Mouse (Mus musculus) liver (tissue): ENCODE results near the gene Dynlt1b.
"Not testable (repeated sequence)": the region's sequence is repeated elsewhere in the genome, so short reads cannot be mapped to it uniquely, and the experiment has no call there.

Experiments used
- DNase-seq: peaks from one replicate; pipeline ENCODE4 v3.0.0-alpha.2; 2020; ENCODE audit warnings: mixed read lengths

Dynlt1b gene

DNA sequence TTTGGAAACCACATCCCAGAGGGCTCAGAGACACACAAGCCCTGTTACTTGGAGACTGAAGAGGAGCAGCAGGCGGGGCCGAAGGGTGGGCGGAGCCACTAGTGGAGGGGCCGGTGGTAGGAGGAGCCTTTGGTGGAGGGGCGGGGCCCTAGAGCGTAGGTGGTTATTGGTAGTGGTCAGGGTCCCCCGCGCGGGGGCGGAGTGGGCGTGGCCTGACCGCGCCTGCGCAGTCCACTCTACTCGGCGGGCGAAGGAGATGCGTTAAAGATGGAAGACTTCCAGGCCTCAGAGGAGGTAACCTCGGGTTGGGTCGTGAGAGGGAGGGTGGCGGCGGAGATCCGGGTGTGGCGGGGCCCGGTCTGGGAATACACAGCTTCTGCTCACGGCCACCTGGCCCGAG is at the start of gene Dynlt1b:
Dynlt1b (plus strand) TSS at position 168 of the 400 bp plus-strand sequence.
- DNase-seq, result peak; percentile 99

DNA sequence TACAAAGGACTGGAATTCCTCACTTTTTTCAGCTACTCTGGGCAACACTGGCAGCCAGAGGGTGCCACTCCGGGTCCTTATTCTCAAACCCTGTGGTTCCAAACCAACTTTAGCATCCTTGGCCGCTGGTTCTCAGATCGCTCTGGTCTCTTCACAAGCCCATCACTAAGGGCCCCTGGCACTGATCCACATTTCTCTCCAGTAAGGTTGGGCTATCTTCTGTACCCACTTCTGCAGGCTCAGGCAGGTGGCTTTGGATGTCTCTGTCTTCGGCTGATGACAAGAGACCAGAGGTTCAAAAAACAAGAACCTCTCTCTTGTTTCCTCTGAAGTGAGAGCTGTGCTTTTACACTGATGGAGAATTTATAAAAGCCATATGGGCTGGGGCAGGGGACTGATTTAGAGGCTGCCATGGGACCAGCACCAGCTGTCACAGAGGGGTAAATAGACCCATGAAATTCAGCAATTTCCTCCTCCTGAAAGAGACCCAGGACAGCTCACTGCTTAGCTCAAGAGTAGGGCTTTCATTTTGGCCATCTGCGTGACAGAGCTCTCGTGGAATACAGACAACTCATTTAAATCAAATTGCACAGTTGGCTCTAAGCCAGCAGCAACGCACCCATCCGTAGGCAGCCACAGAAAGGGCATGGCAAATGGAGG is 49.6 kb upstream of the Dynlt1b start:
- not testable (repeated sequence) for DNase-seq

DNA sequence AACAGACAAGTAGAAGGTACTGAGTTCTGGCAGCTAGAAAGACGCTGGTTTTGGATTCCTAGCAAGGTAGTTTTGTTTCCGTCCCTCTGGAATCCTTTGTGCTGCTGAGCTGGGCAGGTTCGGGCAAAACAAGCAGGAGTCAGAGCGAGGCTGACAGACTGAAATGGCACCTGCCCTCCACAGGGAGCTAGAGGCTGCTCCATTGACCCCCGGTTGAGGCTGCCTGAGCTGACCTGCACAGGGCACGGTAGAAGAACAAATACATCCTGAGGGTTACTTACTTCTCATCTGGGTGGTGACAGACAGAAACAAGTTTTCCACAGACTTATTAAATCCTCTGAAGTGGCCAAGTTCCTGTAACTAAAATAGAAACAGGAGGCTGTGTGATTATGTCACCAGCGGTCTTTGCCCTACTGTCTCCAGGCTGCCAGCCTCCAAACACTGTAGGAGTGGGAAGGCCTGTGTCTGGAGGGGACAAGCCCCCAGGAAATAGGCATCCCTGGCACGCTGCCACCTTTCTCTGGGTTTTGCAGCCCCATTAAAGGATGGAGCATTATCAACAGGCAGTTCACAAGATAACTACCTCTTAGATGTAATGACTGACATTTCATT is 48.7 kb upstream of the Dynlt1b start:
- not testable (repeated sequence) for DNase-seq

DNA sequence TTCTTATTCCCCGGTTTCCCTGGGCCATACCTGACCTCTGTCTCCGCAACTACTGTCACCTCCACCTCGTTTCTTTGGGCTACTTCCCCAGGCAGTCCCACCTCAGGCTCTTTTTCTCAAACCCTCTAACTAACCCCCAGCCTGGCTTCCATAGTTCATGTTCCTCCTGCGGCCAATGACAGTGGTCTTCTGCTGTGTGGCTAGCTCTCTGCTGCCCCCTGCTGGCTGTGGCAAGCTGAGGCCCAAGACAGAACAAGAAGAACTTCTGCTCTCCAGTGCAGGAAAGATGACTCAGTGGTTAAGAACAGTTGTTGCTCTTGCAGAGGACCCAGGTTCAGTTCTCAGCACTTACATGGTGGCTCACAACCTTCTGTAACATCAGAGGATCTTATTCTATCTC is 43.0 kb upstream of the Dynlt1b start:
- DNase-seq, result not testable (repeated sequence)

DNA sequence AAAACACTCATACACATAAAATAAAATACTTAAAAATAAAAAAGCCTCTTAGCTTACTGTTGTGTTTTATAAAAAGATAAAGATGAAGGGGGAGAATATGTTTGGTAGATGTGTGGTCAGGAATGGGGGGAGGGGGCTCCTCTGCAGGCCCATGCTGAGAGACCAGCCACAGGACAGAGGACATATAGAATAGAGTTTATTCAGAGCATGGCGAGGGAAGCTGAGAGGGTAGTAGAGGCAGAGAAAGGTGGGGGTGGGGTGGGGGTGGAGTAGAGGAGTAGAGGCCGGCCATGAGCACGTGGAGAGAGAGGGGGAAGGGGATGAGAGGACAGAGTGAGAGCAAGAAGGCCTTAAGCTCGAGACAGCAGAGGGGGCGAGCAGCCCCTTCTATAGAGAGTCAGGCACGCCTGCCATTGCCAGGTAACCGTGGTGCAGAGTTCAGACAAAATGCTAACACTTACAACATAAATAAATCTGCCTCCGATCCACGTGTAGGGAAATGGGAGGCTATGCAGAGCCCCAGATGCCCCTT is 42.5 kb upstream of the Dynlt1b start:
- not testable (repeated sequence) for DNase-seq

DNA sequence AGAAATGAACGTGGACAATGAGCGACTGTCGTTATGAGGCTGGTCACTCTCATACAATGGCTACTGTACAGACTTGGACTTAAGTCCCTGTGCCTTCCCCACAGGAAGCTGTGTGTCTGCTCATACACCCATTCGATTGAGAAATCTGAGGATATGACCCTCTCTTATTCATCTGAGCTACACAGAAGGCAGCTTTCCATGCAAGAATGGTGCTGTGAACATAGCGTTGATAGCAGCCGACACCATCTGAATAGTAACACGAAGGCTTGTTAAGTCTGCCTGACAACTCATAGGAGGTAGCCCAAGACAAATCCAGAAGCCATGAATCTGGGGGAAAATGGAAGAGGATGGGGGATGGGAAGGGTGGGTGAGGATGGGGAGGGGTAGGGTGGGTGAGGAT is 40.4 kb upstream of the Dynlt1b start:
- not testable (repeated sequence) for DNase-seq

DNA sequence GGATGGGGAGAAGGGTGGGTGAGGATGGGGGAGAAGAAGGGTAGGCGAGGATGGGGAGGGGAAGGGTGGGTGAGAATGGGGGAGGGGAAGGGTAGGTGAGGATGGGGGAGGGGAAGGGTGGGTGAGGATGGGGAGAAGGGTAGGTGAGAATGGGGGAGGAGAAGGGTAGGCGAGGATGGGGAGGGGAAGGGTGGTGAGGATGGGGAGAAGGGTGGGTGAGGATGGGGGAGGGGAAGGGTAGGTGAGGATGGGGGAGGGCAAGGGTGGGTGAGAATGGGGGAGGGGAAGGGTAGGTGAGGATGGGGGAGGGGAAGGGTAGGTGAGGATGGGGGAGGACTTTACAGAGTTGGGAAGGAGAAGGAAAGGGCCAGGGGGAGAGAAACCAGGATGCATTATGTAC is 39.2 kb upstream of the Dynlt1b start:
- peak; percentile 1 for DNase-seq

DNA sequence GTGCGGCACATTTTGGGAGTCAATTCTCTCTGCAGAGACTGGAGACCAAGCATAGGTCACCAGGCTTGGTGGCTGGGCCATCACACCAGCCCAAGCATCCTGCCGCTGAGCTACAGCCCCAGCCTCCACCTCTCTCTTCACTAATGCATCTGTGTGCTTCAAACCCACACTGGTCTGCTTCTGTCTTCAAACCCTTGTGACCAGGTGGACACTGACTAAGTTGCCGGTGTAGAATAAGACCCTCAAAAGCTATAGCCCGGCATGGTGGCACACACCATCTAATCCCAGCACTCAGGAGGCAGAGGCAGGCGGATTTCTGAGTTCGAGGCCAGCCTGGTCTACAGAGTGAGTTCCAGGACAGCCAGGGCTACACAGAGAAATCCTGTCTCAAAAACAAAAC is 38.2 kb upstream of the Dynlt1b start:
- peak; percentile 1 for DNase-seq

DNA sequence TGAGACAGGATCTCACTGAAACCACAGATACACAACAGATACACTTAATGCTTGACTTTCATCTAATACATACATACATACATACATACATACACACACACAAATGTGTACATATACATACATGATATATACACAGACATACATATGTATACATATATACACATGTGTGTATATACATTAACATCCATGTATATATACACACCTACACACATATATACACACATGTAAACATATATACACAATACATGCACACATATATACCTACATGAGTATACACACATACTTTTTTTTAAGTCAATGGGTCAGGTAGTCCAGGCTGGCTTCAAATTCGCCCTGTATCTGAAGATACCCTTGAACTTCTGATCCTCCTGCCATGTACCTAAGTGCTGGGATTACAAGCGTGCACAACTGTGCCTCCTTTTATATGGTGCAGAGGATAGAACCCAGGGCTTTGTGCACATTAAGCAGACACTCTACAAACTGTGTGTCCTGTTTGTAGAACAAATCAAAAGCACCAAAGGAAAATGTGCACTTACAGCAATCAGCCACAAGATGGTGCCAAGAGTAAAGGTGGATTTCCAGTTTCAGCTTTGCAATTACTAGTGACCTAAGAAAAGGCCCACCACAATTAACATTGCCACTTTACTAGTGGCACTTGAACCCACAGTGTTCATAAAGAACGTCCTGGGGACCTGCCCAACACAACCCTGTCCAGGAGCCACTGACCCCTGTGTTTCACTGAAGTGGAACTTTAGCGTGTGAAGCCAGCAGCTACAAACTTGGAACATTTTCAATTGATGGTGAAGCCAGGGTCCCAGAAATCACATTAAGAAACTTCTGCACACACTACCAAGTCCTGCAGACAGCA is 37.2 kb upstream of the Dynlt1b start:
- not testable (repeated sequence) for DNase-seq

DNA sequence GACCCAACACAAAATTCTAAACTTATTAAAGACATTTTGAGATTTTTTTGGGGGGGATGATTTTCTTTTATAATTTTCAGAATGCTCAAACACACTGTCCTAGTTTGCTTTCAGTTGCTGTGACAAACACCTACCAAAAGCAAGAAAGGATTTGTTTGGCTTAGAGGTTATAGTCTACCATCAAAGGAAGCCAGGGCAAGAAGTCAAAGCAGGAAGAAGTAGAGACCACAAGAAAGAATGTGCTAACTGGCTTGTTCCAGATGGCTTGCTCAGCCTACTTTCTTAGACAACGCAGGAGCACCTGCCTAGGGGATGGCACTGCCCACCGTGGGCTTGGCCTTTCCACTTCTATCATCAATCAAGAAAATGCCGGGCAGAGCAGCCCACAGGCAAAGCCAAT is 31.8 kb upstream of the Dynlt1b start:
- DNase-seq, result not testable (repeated sequence)

DNA sequence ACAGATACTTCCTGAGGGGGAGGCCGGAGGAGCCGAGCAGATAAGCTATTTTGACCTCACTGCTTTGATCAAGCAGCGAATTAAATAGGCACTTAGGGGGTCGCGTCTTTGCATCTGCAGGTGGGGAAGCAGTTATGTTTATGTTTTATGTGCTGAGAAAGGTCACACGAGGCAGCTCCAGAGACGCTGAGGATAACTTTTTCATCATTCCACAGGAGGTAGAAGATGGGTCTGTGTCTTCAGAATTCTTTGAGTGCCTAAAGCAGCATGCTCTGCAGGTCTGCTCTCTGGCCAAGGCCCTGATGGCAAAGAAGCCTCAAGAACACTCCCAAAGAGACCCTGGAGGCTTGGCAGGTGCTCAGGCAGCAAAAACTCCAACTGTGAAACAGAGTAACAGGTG is 31.1 kb upstream of the Dynlt1b start:
- DNase-seq, result not testable (repeated sequence)

DNA sequence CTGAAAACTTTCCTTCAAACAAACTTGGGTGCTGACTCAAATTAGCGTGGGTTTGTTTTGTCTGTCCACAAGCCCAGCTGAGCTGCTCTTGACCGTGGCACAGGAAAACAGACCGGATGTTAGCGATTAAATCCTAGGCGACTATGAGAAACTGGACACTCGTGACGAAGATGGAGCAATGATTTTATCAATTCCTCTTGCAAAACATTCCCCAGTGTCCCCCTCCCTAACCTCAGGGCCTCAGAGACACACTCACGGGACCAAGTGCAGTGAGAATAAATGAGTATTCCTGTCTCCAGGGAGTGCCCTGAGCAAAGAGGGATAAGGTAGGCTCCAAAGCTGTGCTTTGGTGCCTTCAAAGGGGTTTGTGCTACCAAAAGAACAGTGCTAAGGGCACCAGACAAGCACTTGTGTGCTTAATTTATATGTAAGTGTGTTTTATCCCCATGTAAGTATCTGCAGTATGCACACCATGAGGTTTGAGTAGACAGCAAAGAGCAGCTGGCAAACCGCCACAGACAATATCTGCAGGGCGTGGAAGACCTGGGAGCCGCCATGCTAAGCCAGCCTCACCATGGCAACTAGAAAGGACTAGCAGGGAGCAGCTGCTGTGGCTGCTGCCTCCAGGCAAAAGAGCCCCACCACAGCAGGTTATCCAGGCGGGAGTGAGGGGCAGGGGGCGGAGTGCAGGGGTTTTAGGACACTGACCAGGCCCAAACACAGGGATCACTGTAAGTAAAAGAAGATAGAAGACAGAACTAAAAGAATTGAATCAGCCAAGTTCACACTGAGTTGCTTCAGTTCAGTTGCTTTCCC is 30.4 kb upstream of the Dynlt1b start:
- not testable (repeated sequence) for DNase-seq

DNA sequence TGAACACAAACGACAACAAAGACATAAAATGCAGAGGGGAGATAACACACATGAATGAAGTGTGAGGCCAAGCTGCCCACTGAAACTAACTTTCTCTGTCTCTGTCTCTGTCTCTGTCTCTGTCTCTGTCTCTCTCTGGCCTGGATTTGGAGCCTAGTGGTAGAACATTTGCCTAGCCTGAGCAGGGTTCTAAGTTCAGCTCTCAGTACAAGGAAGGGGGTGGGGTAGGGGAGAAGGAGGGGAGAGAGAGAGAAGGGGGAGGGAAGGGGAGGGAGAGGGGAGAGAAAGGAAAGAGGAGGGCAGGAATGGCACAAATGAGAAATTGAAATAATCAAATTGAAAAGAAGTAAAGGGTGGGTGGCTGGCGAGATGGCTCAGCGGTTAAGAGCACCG is 29.8 kb upstream of the Dynlt1b start:
- DNase-seq, result not testable (repeated sequence)

DNA sequence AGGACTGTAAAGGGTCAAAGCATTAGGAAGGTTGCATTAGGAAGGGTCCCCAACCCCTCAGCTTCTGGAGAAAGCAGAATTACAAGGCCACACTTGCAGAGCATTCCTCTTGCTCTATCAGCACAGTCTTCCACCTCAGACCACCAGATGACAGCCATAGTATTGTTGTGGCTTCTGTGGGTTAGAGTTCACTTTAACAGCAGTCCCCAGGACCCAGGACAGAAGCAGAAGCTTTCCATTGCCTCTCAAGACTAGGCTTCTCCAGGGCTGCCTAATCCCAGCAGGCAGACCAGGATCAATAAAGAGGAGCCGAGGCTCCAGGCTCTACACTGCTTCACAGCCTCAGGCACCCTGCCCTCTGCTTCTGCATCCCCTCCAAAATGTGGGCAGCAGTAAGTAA is 25.4 kb upstream of the Dynlt1b start:
- peak; percentile 1 for DNase-seq

DNA sequence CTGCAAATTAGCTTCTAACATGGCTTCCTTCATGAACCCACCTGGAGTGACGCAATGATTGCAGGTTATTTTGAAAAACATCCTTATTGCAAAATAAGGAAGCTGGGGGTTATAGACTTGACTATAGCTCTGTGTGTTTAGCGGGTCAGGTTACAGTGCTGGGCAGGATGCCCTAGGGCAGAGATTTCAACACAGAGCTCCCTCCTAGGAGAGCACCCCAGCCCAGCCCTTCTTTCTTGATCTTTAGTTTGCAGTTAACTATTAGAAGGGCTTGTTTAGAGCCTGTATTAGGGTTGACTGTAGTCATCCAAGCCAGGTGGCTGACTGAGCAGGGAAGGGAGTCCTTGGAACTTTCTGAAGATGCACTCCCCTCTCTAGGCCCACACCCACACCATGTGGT is 22.9 kb upstream of the Dynlt1b start:
- DNase-seq, result not testable (repeated sequence)

DNA sequence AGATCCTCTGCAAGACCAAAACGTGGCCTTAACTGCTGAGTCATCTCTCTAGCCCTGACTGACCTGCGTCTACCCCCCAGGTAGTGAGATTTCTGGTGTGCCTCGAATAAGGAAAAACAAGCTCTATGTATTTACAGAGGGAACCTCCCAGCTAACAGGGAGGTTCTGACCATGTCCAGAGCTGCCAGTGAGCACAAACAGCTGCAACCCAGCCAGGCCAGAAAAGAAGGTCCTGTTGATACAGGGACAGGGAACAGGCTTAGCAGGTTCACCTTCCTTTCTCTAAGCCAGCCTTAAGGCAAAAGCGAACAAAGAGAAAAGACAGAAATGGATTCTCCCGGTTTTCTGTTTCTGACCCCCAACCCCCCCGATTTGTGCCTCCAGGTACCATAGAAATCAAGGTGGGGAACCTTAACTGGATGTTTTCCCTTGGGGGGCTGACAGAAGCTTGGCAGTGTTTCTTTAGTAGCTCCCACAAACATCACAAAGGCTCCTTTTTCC is 19.1 kb upstream of the Dynlt1b start:
- not testable (repeated sequence) for DNase-seq

DNA sequence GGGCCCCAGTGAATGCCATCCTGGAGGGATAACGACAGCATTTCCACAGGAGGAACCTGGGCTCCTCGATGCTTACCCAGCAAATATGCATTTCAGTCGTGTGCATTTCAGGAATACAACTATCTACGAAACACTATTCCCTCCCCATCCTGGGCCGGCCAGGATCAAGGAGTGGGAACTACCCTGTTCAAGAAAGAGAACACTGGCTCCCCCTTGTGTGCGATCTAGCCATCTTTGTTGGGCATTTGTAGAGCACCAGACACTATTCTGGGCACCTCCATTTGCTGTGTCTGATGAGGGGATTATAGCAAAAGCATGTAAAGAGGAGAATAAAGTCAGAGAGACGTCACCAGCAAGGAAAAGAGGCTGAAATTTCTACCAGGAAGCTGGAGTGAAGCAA is 12.8 kb upstream of the Dynlt1b start:
- not testable (repeated sequence) for DNase-seq

DNA sequence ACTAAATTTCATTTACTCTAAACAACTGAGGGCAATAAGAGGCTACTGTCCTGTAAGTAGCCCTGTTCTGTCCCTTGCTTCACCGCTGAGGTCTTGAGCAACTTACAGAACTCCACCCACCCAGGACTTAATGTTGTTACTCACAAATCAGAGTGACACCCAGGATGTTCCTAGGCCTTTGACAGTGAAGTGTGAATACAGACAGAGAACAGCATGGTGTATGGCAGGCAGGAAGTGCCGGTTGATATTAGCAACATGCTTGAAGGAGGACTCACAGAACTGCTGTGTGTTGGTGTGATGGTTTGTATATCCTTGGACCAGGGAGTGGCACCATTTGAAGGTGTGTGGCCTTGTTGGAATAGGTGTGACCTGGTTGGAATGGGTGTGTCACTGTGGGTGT is 9.4 kb upstream of the Dynlt1b start:
- not testable (repeated sequence) for DNase-seq

DNA sequence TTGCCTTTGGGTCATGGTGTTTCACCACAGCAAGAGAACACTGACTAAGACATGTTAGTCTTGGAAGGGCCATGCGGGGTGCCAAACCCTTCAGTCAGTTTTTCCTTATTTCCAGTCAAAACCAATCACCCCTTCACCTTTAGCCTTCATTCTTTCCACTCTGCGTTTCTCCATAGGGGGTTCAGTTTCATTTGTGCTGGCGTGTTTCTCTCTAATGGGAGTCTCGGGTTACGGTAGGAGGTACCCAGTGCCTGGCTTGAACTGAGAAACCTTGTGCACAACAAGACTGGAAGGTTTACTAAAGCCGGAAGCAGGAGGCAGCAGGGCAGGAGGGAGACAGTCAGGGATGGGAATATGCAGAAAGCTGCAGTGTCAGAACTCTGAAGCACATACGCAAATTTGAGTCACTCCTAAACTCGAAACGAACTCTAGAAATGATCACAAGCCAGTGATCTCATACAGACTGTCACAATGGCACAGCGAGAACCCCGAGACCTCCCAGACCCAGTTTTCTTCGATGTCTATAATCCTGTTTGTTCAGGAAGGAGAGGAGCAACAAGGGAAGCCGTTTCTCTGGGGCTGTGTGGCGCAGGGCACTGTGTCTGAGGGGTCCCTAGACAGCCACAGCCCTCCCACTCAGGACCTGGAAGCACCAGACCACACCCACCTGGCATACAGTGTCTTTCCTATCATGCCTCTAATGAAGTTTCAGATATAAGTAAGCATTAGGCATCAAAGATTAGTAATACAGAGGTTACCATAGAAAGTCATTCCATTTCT is 8.2 kb upstream of the Dynlt1b start:
- not testable (repeated sequence) for DNase-seq

DNA sequence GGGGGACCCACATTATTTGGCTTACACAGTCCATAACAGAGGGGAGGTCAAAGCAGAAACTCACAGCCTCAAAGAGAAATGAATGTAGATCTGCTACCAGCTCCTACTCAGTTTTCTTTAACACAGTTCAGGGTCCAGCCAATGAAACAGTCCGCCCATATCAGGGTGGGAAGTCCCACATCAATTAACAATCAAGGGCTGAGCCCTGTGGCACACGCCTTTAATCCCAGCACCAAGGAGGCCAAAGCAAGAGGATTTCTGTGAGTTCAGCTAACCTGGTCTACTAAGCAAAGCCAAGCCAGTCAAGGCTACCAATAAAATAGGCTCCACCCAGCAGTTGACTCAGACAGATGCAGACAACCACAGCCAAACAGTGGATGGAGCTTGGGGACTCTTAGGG is 7.5 kb upstream of the Dynlt1b start:
- not testable (repeated sequence) for DNase-seq

DNA sequence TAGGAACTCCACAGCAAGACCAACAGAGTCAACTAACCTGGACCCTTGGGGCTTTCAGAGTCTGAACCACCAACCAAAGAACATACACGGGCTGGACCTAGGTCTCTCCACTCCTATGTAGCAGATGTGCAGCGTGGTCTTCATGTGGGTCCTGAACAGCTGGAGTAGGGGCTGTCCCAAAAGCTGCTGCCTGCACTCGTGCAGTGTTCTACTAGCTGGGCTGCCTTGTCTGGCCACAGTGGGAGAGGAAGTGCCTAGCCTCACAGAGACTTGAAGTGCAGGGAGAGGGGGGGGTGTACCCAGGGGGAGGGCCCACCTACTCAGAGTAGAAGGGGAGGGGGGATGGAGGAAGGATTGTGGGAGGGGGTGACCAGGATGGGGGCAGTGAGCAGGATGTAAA is 7.1 kb upstream of the Dynlt1b start:
- DNase-seq, result not testable (repeated sequence)
